Mouse (Mus musculus): Measurements from ENCODE around the gene Ltb.

Gene Ltb

DNA sequence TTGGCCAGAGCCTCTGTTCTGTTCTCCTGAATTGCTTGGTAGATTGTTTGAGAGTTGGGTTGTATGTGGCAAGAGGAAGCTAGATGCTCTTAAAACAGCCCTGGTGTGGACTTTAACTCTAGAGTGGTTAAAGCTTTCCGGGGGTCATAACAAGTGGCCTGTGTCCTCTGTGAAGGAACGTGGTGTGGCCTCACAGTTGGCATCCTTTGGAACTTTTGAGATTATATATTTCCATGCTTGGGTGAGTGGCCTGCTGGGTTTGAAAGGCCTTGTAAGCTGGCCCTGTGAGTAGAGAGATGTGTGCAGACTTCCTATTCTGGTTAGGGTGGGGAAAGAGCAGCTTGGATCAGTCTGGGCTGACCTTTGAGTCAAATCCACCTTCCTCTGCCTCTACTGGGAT lies 50.8 kb downstream of the Ltb start:
- DNase-seq (ENCODE audit: low read depth in 2 of 2, low spot score in 2 of 2) = no peak

Data from CD8-positive naive resting alpha-beta T cell, adult 2 months (primary cell).